Comparison of ENCODE assay signal across 22 mouse cellular contexts in the genomic region with DNA sequence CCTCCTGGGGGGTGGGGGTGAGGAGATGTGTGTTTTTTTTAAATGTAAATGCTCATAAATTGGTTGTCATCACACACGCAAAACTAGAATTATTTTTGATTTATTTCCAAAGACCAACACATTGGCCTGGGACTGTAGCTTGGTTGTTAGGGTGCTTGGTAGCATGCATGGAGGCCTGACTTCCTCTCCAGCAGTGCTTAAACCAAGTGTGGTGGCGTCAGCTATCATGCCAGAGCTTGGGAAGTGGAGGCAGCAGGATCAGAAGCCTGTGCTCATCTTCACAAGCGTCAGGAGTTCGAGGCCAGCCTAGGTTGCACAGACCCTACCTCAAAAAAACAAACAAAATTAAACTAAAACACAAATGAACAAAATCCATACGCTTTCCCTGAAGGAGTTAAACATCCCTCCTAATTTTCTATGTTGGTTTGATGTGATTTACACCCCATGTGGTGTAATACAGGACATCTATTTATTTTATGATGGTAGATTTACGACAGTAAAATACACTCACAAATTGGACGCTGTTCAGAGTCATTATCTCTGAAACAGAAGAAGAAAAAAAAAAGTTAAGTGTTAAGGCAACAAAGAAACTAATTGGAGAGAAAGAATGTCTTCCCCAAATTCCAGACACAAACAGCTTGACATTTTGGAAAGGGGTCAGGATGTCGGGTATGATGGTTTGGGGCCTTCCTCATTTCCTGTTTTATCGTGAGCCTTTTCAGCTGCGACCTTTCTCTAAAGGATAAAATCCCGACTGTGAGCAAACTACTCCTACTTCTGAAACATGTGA. TPM values are rescaled to one million over a fixed set of nuclear protein-coding genes. Genes with fewer than 3 reads are reported as not detected.
DNase-seq lines count a peak whose midpoint lies in the region; ATAC-seq and TF ChIP-seq lines count a peak whose summit lies in the region.
"Had no signal": no experiment of that assay in that cellular context is flagged by ENCODE, and none has a peak within 500 bp of the region (broad histone marks: within the 10 kb centered on the region; RNA-seq: fewer than 3 reads in every experiment).

No protein-coding gene starts in this region.

- peak; percentile 7 for DNase-seq in heart, postnatal 4 days
- no peak for DNase-seq in heart, adult 2 months
- no peak for DNase-seq in kidney, adult 9 months
- peak; percentile 48 for DNase-seq in lung, embryonic 14.5 days
- no peak for DNase-seq in lung, postnatal 0 days (ENCODE audit: low spot score)
- DNase-seq: adrenal gland, adult 2 months; adrenal gland, postnatal 25 days; cerebellum, adult 18-20 months; cerebellum, postnatal 10 days; gastrocnemius, adult 2 months; gastrocnemius, postnatal 25 days; heart, postnatal 36 days had no signal

- no peak overlapping the region for H3K27ac ChIP-seq in heart, adult 2 months
- H3K27ac ChIP-seq in kidney, embryonic 16.5 days (ENCODE audit: low read length), result no peak overlapping the region
- H3K27ac ChIP-seq in lung, embryonic 14.5 days (ENCODE audit: low read depth), result no peak overlapping the region
- no peak overlapping the region for H3K27ac ChIP-seq in lung, postnatal 0 days (ENCODE audit: low read length)
- H3K27ac ChIP-seq: embryonic facial prominence, embryonic 10.5 days; forebrain, embryonic 13.5 days; gastrocnemius, adult 2 months; heart, embryonic 10.5 days; heart, embryonic 15.5 days; hindbrain, embryonic 12.5 days had no signal

- H3K27me3 ChIP-seq in heart, adult 2 months (ENCODE audit: control insufficient read depth, insufficient read depth, low read length), result no peaks in the 10 kb centered on the region
- no peaks in the 10 kb centered on the region for H3K27me3 ChIP-seq in kidney, embryonic 16.5 days (ENCODE audit: insufficient read depth, low read length)
- H3K27me3 ChIP-seq in lung, embryonic 14.5 days (ENCODE audit: insufficient read depth, low read length), result no peaks in the 10 kb centered on the region
- H3K27me3 ChIP-seq in lung, postnatal 0 days (replicated peaks; ENCODE audit: insufficient read depth, low read length), result no peaks in the 10 kb centered on the region
- H3K27me3 ChIP-seq: CH12.LX; heart, embryonic 15.5 days; hindbrain, embryonic 12.5 days had no signal

- no peak for TF ChIP-seq POLR2A in heart, adult 2 months (IDR thresholded peaks at IDR 0.05; ENCODE audit: insufficient read depth, low read depth, low read length)

- TF ChIP-seq EP300 in heart, adult 2 months (IDR thresholded peaks at IDR 0.05; ENCODE audit: insufficient read depth, low read depth, low read length), result no peak
- TF ChIP-seq EP300 in lung, postnatal 0 days (IDR thresholded peaks at IDR 0.05), result no peak

- H3K36me3 ChIP-seq in heart, adult 2 months (ENCODE audit: control insufficient read depth, insufficient read depth, low read length), result no peaks in the 10 kb centered on the region
- no peaks in the 10 kb centered on the region for H3K36me3 ChIP-seq in kidney, embryonic 16.5 days (ENCODE audit: insufficient read depth, low read length)
- no peaks in the 10 kb centered on the region for H3K36me3 ChIP-seq in lung, embryonic 14.5 days (ENCODE audit: insufficient read depth)
- no peaks in the 10 kb centered on the region for H3K36me3 ChIP-seq in lung, postnatal 0 days (ENCODE audit: insufficient read depth, low read length)
- H3K36me3 ChIP-seq: heart, embryonic 10.5 days; heart, embryonic 15.5 days; hindbrain, embryonic 12.5 days had no signal

- no peaks in the 10 kb centered on the region for H3K79me2 ChIP-seq in heart, adult 2 months (replicated peaks; ENCODE audit: control insufficient read depth, insufficient read depth, low read length)

- H3K4me1 ChIP-seq in heart, adult 2 months (ENCODE audit: control insufficient read depth, insufficient read depth, low read length), result no peaks in the 10 kb centered on the region; the same call in 1 of the 2 replicates
- no peaks in the 10 kb centered on the region for H3K4me1 ChIP-seq in kidney, embryonic 16.5 days (ENCODE audit: insufficient read depth, low read length)
- H3K4me1 ChIP-seq in lung, embryonic 14.5 days (ENCODE audit: insufficient read depth), result no peaks in the 10 kb centered on the region
- H3K4me1 ChIP-seq in lung, postnatal 0 days (ENCODE audit: insufficient read depth, low read depth, low read length), result no peaks in the 10 kb centered on the region
- H3K4me1 ChIP-seq: heart, embryonic 15.5 days had no signal

- H3K4me2 ChIP-seq in kidney, embryonic 16.5 days (replicated peaks; ENCODE audit: low read depth, low read length), result no peak overlapping the region
- H3K4me2 ChIP-seq in lung, embryonic 14.5 days, result no peak overlapping the region
- no peak overlapping the region for H3K4me2 ChIP-seq in lung, postnatal 0 days (replicated peaks; ENCODE audit: low read depth, low read length)
- H3K4me2 ChIP-seq: forebrain, embryonic 13.5 days; heart, embryonic 15.5 days; hindbrain, embryonic 12.5 days had no signal

- ATAC-seq in kidney, embryonic 16.5 days (ENCODE audit: low FRiP score, low TSS enrichment), result peak; percentile 61; the same call in 1 of the 2 replicates
- no peak for ATAC-seq in lung, embryonic 14.5 days (ENCODE audit: insufficient read depth)
- no peak for ATAC-seq in lung, postnatal 0 days
- no peak for ATAC-seq in megakaryocyte, adult 5-6 weeks (ENCODE audit: poor library complexity, severe bottlenecking)
- ATAC-seq: forebrain, embryonic 13.5 days; hindbrain, embryonic 16.5 days had no signal

- 62% methylated on average over 11 of the region's 11 CpGs for WGBS in heart, adult 2 months
- WGBS in kidney, embryonic 16.5 days, result 44% methylated on average over 11 of the region's 11 CpGs
- WGBS in lung, embryonic 14.5 days, result 42% methylated on average over 11 of the region's 11 CpGs
- 49% methylated on average over 11 of the region's 11 CpGs for WGBS in lung, postnatal 0 days

- intact Hi-C loops in heart, adult 2 months (cut with DNase I), result no loop called here

- H3K9me3 ChIP-seq in kidney, embryonic 16.5 days (ENCODE audit: low read length), result no peaks in the 10 kb centered on the region
- no peaks in the 10 kb centered on the region for H3K9me3 ChIP-seq in lung, embryonic 14.5 days (ENCODE audit: low read depth, low read length)
- no peaks in the 10 kb centered on the region for H3K9me3 ChIP-seq in lung, postnatal 0 days (ENCODE audit: low read length)
- H3K9me3 ChIP-seq: embryonic facial prominence, embryonic 10.5 days; forebrain, embryonic 13.5 days; heart, embryonic 10.5 days; heart, embryonic 15.5 days; hindbrain, embryonic 12.5 days had no signal

- no peak overlapping the region for H3K4me3 ChIP-seq in heart, adult 2 months
- H3K4me3 ChIP-seq in kidney, embryonic 16.5 days (ENCODE audit: low read length), result no peak overlapping the region
- no peak overlapping the region for H3K4me3 ChIP-seq in lung, embryonic 14.5 days (ENCODE audit: low read depth, low read length)
- H3K4me3 ChIP-seq in lung, postnatal 0 days (ENCODE audit: low read depth, low read length), result no peak overlapping the region
- H3K4me3 ChIP-seq: embryonic facial prominence, embryonic 10.5 days; forebrain, embryonic 13.5 days; gastrocnemius, adult 2 months; heart, embryonic 10.5 days; heart, embryonic 15.5 days; hindbrain, embryonic 12.5 days had no signal

- no peak for TF ChIP-seq CTCF in heart, adult 2 months (IDR thresholded peaks at IDR 0.05)
- TF ChIP-seq CTCF in lung, embryonic 14.5 days (IDR thresholded peaks at IDR 0.05; ENCODE audit: low read depth), result no peak
- no peak for TF ChIP-seq CTCF in lung, postnatal 0 days (IDR thresholded peaks at IDR 0.05)

- H3K9ac ChIP-seq in heart, adult 2 months (ENCODE audit: low read depth, low read length), result no peak overlapping the region
- no peak overlapping the region for H3K9ac ChIP-seq in kidney, embryonic 16.5 days (replicated peaks; ENCODE audit: low read length)
- H3K9ac ChIP-seq in lung, embryonic 14.5 days, result no peak overlapping the region
- H3K9ac ChIP-seq in lung, postnatal 0 days (replicated peaks; ENCODE audit: low read depth), result no peak overlapping the region
- H3K9ac ChIP-seq: forebrain, embryonic 13.5 days; heart, embryonic 15.5 days; hindbrain, embryonic 12.5 days had no signal

RNA-seq across cellular contexts. Expression of a gene that starts 12.4 kb away (rescaled TPM):
- 1 to 10 TPM; 7.6 to 8.5 TPM for total RNA-seq in heart, postnatal 4 days (2021)
- total RNA-seq in heart, adult 2 months (2021), result 1 to 10 TPM; 5.7 to 6.0 TPM
- polyA plus RNA-seq in heart, adult 2 months (2012; rRNA removed), result 2.8 and 4.6 TPM in 2 replicates
- polyA plus RNA-seq in kidney, embryonic 16.5 days (2015; fragmentation: Nextera tagmentation; extraction: Ambion mirVana), result 24.7 and 26.8 TPM in 2 replicates
- polyA plus RNA-seq in lung, embryonic 14.5 days (2014; fragmentation: Nextera tagmentation; extraction: Ambion mirVana), result 0.65 and 0.88 TPM in 2 replicates
- 0.24 and 0.42 TPM in 2 replicates for polyA plus RNA-seq in lung, postnatal 0 days (2015; fragmentation: Nextera tagmentation; extraction: Ambion mirVana)
- not detected in 2 replicates for total RNA-seq in megakaryocyte, adult 5-6 weeks (2015)
- not detected in 2 replicates for total RNA-seq in megakaryocyte, adult 5-6 weeks (2017)
- total RNA-seq: CH12.LX; granulocyte monocyte progenitor cell, adult 5-6 weeks had no signal

Comparison
In these comparisons a context has a peak if more than half of its experiments do, and no peak if none do; other contexts are left out.
1. DNase-seq: peak in heart, postnatal 4 days (single experiment) and lung, embryonic 14.5 days (single experiment); none in heart, adult 2 months (0 of 2), kidney, adult 9 months (single experiment) and lung, postnatal 0 days (single experiment).